Mouse (Mus musculus): ENCODE data around the gene Dgka.
"Not testable (repeated sequence)": the region's sequence is repeated elsewhere in the genome, so short reads cannot be mapped to it uniquely, and the experiment has no call there.

Dgka gene

GRCm38 (mm10) chr10:128731002-128731433, 13.6 kb downstream of the Dgka start:
- peak; percentile 31 for DNase-seq

- no peak for DNase-seq
These were observed 16.6 kb downstream of the Dgka start for GRCm38 (mm10) chr10:128728059-128728458.

GRCm38 (mm10) chr10:128725466-128725865, 19.2 kb downstream of the Dgka start:
- not testable (repeated sequence) for DNase-seq

- DNase-seq, result no peak
These were observed 28.8 kb downstream of the Dgka start for GRCm38 (mm10) chr10:128715559-128716537.

GRCm38 (mm10) chr10:128711318-128711717, 33.3 kb downstream of the Dgka start:
- DNase-seq, result not testable (repeated sequence)

GRCm38 (mm10) chr10:128705317-128705693, 39.4 kb downstream of the Dgka start:
- DNase-seq, result no peak

- peak; percentile 84 for DNase-seq
These were observed 40.0 kb downstream of the Dgka start, which contains the start of gene Cdk2 for GRCm38 (mm10) chr10:128704491-128705316. Cdk2 (minus strand) TSS chr10:128705031.

GRCm38 (mm10) chr10:128703895-128704294, 40.8 kb downstream of the Dgka start, which contains the start of gene Pmel:
Pmel (plus strand) TSS chr10:128704195.
- no peak for DNase-seq

- DNase-seq, result no peak
These were observed 42.2 kb downstream of the Dgka start for GRCm38 (mm10) chr10:128702328-128703007.

- no peak for DNase-seq
These were observed 43.9 kb downstream of the Dgka start for GRCm38 (mm10) chr10:128700712-128701111.

GRCm38 (mm10) chr10:128699611-128700010, 45.0 kb downstream of the Dgka start:
- no peak for DNase-seq

GRCm38 (mm10) chr10:128699006-128699405, 45.6 kb downstream of the Dgka start:
- DNase-seq, result no peak

GRCm38 (mm10) chr10:128697072-128697725, 47.5 kb downstream of the Dgka start:
- no peak for DNase-seq

- peak; percentile 99 for DNase-seq
These were observed 48.5 kb downstream of the Dgka start, which contains the start of gene Rab5b for GRCm38 (mm10) chr10:128695992-128696807. Rab5b (minus strand) TSS chr10:128696264.

- no peak for DNase-seq
These were observed 49.2 kb downstream of the Dgka start for GRCm38 (mm10) chr10:128695411-128695991.

- DNase-seq, result no peak
These were observed 70.1 kb downstream of the Dgka start for GRCm38 (mm10) chr10:128674469-128675008.

- DNase-seq, result peak; percentile 82
These were observed 70.7 kb downstream of the Dgka start, which contains the start of gene Suox for GRCm38 (mm10) chr10:128673763-128674468. Suox (minus strand) TSS chr10:128674073.

- DNase-seq, result no peak
These were observed 73.5 kb downstream of the Dgka start for GRCm38 (mm10) chr10:128671148-128671547.

Data from right cerebral cortex, postnatal 25 days (tissue).